Mouse (Mus musculus) liver, embryonic 13.5 days (tissue): ENCODE data around the gene Acta1. TPM values are rescaled to one million over a fixed set of nuclear protein-coding genes. Genes with fewer than 3 reads are reported as not detected.

Experiments used
- ATAC-seq: fragments of 200-750 bp; cut with Nextera tagmentation; 2 replicates; pipeline ENCODE4 v1.8.0; 2017; ENCODE audit warnings: low read depth, mild to moderate bottlenecking, moderate number of reproducible peaks, moderate library complexity
- DNase-seq: peaks from one replicate; pipeline ENCODE4 v3.0.0; 2022
- H3K27ac ChIP-seq: fragments of 300-500 bp; sonication (generic); 2 replicates; pipeline ENCODE4 v1.5.1; 2015; ENCODE audit warnings: moderate library complexity, mild to moderate bottlenecking, inconsistent platforms
- H3K27me3 ChIP-seq: fragments of 300-500 bp; sonication (generic); 2 replicates; pipeline ENCODE4 v1.6.1; 2015; ENCODE audit warnings: mild to moderate bottlenecking, inconsistent platforms
- H3K36me3 ChIP-seq: fragments of 300-500 bp; sonication (generic); 2 replicates; pipeline ENCODE4 v1.6.1; 2015; ENCODE audit warnings: mild to moderate bottlenecking, inconsistent platforms
- H3K4me1 ChIP-seq: fragments of 300-500 bp; sonication (generic); replicated peaks from 2 replicates; pipeline ENCODE4 v1.6.1; 2015; ENCODE audit warnings: inconsistent platforms
- H3K4me2 ChIP-seq: fragments of 300-500 bp; sonication (generic); 2 replicates; pipeline ENCODE4 v1.6.1; 2015; ENCODE audit warnings: inconsistent platforms, mild to moderate bottlenecking, moderate library complexity
- H3K4me3 ChIP-seq: fragments of 300-500 bp; sonication (generic); replicated peaks from 2 replicates; pipeline ENCODE4 v1.5.1; 2015; ENCODE audit warnings: mild to moderate bottlenecking, inconsistent platforms
- H3K9ac ChIP-seq: fragments of 300-500 bp; sonication (generic); 2 replicates; pipeline ENCODE4 v1.6.1; 2015; ENCODE audit warnings: mild to moderate bottlenecking, inconsistent platforms
- H3K9me3 ChIP-seq: fragments of 300-500 bp; sonication (generic); replicated peaks from 2 replicates; pipeline ENCODE4 v1.6.1; 2016; ENCODE audit warnings: inconsistent platforms
- WGBS: fragments of 180-500 bp; shearing (Covaris S2); methylation state at CpG from one replicate; pipeline ENCODE4 v1.1.7; 2015; ENCODE audit not compliant: insufficient replicate concordance; 5-methylcytosine and 5-hydroxymethylcytosine counted together
- polyA plus RNA-seq: library from polyadenylated mRNA; unstranded; fragments of >200 nt; fragmentation: Nextera tagmentation; extraction: Ambion mirVana; gene quantifications from 2 replicates; pipeline ENCODE4 v1.2.1, GENCODE M21; 2015

Gene Acta1
- polyA plus RNA-seq, 1 experiment from 2014 or later = 17.3 TPM

DNA sequence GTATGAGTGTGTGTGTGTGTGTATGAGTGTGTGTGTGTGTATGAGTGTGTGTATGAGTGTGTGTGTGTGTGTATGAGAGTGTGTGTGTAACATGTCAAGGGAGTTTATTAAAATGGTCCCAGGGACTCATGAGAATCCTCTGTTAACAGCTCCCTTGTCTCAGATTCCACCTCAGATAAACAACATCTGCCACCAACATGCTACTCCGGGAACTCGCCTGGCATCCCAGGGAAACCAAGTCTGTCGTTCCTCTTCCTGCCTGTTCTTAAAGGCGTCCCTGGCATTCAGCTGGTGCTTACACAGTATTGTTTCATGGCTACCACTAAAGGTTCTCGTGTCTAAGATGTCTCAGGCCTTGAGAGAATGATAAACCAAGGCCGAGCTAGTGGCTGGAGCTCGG is 50.2 kb downstream of the Acta1 start:
- Histone ChIP-seq H3K27ac (no peak overlapping the region), H3K9me3 (no peaks in the 10 kb centered on the region), H3K36me3 (peaks cover 31% of the 10 kb centered on the region), H3K9ac (no peak overlapping the region), H3K4me2 (no peak overlapping the region), H3K4me1 (peaks cover 7% of the 10 kb centered on the region; the same call in 1 of the 2 replicates), H3K27me3 (no peaks in the 10 kb centered on the region), H3K4me3 (no peak overlapping the region)
- WGBS = 71% methylated on average over 7 of the region's 7 CpGs
- no peak for DNase-seq
- no peak for ATAC-seq

DNA sequence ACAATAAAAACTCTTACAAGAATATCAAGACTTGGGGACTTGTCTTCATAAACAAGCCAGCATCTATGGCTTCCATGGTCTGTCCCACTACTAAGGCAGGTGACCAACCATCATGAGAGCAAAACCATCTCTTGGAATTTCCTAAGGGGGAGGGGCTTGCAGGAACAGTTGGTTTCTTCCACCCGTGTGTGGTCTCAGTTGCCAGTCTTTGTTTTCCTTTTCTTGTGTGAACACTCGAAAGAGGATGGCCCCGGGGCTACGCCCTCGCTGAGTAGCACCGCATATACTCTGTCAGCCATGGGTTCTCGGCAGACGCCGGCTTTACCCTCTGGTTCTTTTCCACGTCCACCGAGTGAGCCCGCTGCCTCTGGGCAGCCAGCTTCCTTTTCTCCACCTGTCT is 52.5 kb downstream of the Acta1 start:
- Histone ChIP-seq H3K9me3 (no peaks in the 10 kb centered on the region), H3K4me3 (no peak overlapping the region), H3K36me3 (peaks cover 44% of the 10 kb centered on the region), H3K9ac (no peak overlapping the region), H3K4me2 (no peak overlapping the region), H3K27me3 (no peaks in the 10 kb centered on the region), H3K27ac (no peak overlapping the region), H3K4me1 (peaks cover 7% of the 10 kb centered on the region; the same call in 1 of the 2 replicates)
- ATAC-seq (no peak), DNase-seq (no peak)
- 85% methylated on average over 12 of the region's 12 CpGs for WGBS

Other genes starting within 250 kb of the Acta1 start
- gene Rhou, start 240.8 kb downstream of the Acta1 start, polyA plus RNA-seq = 0.78 and 1.3 TPM in 2 replicates
- gene Rab4a, start 88.8 kb downstream of the Acta1 start, polyA plus RNA-seq = 30.8 and 31.7 TPM in 2 replicates
- 2.3 and 2.7 TPM in 2 replicates for gene Ccsap, start 34.5 kb downstream of the Acta1 start, polyA plus RNA-seq
- 23.4 and 26.9 TPM in 2 replicates for gene Nup133, start 54.5 kb upstream of the Acta1 start, polyA plus RNA-seq
- 133 and 143 TPM in 2 replicates for gene Abcb10, start 88.4 kb upstream of the Acta1 start, polyA plus RNA-seq
- 28.6 and 29.9 TPM in 2 replicates for gene Taf5l, start 126.6 kb upstream of the Acta1 start, polyA plus RNA-seq
- gene Urb2, start 126.8 kb upstream of the Acta1 start, polyA plus RNA-seq = 2.5 and 4.0 TPM in 2 replicates